Mouse (Mus musculus) ZHBTc4 (cell line): ENCODE measurements around the gene Lmo4.

Experiments
- DNase-seq: peaks from one replicate; pipeline ENCODE4 v3.0.0-alpha.2; 2011; ENCODE audit warnings: low read depth, low spot score

Lmo4 gene

GRCm38 (mm10) chr3:144204413-144205311 lies at the start of gene Lmo4:
Gene Lmo4 (minus strand): TSS chr3:144205220.
- peak; percentile 84 for DNase-seq

DNA sequence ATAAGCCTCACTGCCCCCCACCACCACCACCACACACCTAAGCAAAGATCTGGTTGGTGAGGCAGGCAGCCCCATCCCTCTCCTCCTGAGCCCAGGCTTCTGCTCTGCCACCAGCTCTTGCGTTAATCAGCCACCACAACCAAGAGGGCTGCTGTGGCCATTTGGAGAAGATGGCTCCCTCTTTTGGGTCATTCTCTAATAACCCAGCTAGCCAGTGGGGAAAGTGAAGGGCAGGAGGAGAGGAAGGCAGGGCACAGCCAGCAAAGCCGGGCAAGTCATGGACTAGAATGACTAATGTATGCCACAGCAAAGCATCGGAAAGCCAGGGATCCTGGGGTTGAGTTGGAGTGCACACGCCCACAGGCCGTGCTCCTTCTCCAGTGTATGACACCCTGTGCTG lies 49.3 kb upstream of the Lmo4 start:
- DNase-seq: no peak

GRCm38 (mm10) chr3:144253018-144253417 lies 48.0 kb upstream of the Lmo4 start:
- DNase-seq: no peak

- no peak for DNase-seq
These were observed 47.1 kb upstream of the Lmo4 start for GRCm38 (mm10) chr3:144252109-144252508.

DNA sequence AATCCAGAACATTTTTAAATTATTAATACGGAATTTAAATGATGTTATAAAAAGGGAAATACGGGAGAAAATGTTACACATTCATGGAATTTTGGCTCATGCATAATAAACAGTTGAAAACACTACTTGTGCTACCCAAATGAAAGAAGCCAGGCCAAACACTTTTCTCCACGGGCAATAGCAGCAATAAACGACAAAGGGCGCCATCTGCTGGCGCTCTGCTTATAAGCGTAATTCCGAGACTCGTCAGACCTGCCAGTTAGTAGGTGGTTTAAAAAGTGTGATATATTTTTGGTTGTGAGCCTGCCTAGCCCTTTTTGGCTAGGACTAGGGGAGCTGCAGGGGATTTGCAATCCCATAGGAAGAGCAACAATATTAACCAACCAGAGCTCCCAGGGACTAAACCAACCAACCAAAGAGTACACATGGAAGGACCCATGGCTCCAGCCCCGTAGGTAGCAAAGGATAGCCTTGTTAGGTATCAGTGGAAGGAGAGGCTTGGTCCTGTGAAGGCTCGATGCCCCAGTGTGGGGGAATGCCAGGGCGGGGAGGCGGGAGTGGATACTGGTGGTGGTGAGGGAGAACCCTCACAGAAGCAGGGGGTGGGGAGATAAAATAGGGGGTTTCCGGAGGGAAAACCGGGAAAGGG lies 37.1 kb upstream of the Lmo4 start:
- peak; percentile 78 for DNase-seq

DNA sequence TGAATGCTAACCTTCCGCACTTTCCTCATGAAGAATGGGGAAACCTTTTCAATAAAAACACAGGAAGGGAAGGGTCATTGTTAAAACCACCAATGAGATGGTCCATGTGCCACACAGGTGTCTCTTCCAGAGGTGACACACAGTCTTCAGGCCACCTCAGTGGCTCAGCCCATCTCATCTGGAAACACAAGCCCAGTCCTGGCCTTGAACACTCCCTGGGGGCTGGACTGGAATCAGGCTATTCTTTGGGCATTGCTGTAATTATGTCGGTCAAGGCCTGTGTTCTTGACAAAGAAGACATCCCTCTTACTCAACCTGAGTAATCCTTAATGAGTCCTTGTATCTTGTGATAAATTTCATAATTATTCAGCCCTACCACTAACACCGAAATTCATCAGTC lies 36.1 kb upstream of the Lmo4 start:
- no peak for DNase-seq

GRCm38 (mm10) chr3:144238482-144238881 lies 33.5 kb upstream of the Lmo4 start:
- no peak for DNase-seq

- no peak for DNase-seq
These were observed 27.5 kb upstream of the Lmo4 start for GRCm38 (mm10) chr3:144232347-144233008.

DNA sequence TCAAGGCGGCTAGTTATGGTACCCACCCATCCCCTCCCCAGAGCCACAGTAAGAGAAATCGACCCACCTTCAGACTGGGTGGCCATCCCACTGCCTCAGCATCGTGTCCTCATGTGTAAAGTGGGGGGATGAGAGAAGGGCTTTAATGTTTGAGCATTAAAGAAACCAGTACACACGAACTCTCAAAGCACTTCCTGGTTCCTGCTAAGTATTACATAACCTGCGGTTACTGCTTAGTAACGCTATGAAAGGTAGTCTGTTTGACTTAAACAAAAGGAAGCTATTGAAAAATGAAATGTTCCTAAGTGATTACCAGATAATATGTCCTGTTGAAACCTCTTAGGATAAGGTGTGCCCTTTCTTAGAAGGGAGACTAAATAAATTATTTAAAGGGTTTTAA lies 26.9 kb upstream of the Lmo4 start:
- no peak for DNase-seq

DNA sequence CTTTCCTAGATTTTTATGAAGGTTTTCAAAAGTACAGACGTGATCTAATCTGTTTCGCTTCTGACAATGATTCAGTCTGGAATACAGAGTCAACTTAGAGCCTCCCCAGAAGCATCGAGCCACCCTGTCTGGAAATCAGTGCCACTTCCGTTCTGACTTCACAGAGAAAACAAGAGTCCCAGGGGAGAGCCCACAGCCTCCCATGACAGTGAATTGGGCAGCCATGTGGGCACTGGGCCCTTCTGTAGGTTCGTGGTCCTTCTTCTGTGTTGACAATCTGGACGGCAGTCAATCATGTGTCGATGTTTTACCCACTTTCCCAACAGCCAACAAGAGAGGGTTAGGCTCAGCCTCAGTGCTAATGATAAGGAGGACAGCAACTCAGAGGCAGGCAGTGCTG lies 26.4 kb upstream of the Lmo4 start:
- DNase-seq: no peak

GRCm38 (mm10) chr3:144230016-144230415 lies 25.0 kb upstream of the Lmo4 start:
- DNase-seq: no peak

GRCm38 (mm10) chr3:144229312-144229711 lies 24.3 kb upstream of the Lmo4 start:
- no peak for DNase-seq

DNA sequence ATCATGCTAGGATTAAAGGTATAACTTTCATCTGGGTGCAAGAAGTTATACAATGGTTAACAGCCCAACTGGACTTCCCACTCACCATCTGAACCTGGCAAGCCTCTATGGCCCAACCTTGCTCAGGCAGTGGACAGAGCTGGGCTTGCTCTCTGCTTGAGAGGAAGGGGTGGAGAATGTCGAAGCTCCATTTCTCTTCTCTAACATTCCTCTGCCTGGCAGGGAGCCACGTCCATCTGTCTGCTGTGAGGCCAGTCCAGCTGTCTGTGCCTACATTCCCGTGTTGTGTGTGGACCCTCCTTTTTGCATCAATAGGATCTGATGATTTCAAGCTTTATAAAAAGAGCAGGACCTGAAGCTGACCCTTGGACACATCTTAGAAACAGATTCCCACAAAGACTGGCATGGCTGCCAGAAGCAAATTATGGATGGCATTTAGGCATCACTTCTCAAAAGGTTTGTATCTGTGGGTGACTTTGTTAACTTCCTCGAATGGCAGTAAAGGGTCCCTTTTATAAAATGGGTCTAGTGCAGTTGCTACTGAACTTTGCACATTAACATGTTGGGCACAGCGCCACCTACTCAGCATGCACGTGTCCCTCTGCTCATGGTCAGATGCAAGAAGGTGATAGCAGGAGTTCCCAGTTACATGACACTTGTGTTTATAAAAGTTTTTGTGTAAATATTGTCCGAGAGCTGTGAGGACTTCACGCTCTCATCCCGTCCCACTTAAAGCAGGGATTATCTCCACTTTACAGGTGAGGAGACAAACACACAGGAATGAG lies 20.6 kb upstream of the Lmo4 start:
- no peak for DNase-seq

DNA sequence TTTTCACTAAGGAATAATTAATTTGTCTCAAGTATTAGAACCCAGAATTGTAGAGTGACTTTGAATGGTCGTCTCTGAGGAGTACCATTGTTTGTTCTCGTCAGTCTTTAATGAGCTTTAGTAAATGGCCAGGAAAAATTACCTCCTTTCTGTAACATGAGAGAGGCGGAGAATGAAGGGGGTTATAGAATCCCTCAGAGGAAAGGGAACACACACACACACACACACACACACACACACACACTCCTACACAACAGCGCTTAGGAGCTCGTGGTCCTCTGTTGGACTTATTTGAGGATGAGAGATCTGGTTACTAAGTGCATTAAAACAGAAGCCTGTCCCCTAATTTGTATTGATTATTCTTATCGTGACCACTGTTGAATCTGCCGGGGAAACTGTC lies 19.6 kb upstream of the Lmo4 start:
- DNase-seq: no peak

DNA sequence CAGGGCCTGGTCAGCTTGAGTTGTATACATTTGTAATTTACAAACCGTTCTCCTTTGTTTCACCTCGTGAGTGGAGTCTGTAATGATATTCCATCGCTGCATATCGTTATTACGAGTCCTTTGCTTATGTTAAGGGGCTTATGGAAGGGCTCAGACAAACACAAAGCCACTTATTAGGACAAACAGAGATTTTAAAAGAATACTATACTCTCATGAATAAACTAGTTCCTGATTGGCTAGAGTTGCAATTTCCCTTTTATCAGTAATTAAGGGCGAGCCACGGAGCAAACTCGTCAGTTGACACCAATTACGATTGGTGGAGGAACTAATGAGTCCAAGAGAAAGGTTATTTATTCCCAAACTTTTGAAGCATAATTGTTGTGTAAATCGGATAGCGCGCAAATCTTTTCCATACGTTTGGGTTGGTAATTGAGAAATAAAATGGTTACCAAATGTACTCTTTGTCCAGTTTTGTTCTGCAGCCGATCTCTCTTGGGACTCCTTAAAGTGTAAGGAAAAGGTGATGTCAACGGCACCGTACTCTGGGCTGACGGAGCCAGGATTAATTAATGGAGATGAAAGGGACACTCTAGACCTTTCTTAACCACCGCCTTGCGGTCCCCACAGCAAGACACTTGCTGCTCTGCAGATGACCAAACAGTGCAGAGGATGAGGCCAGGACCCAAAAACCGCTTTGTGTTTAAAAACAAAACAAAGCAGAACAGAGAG lies 18.5 kb upstream of the Lmo4 start:
- DNase-seq: no peak

DNA sequence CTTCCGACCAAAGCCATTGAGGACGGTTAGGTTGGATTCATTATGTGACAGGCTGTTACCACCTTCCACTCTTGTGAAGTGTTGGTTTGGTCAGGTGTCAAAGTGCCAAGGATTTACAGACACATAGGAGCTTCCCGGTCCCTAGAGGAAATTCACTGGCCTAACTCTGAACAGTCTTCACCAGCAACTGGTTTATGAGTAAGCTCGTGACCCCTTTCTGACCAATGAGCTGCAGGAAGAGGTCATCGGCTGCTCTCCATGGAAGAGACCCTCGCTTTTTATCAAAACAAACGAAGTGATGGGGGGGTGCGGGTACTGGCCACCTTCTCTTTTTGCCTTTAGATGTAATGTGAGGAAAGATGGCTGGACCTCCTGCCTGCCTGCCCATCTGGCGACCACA lies 17.4 kb upstream of the Lmo4 start:
- no peak for DNase-seq

DNA sequence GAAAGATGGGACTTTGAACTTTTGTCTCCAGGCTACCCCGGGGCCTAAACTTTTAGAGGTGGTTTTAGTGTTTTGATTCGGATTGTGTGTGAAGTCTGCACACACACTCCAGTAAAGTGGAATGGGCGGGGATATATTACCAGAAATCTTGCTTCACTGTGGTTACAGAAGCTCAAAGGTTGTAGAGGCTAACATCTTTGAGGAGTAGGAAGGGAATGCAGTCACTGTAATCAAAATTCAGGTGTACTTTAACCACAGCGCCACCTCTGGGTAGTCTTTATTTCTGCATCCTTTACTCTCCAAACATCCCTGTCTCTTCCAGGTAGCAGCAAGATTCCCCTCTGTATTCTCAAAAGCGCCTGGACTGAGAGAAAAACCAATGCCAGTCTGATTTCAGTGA lies 2.5 kb upstream of the Lmo4 start:
- DNase-seq: peak; percentile 80

- DNase-seq: no peak
These were observed 1.9 kb upstream of the Lmo4 start for GRCm38 (mm10) chr3:144206942-144207341.

- no peak for DNase-seq
These were observed 1.2 kb upstream of the Lmo4 start for GRCm38 (mm10) chr3:144206261-144206660.

GRCm38 (mm10) chr3:144205351-144206153 lies 532 bp upstream of the Lmo4 start:
- peak; percentile 95 for DNase-seq
